Mouse (Mus musculus) heart, postnatal 36 days (tissue): ENCODE measurements around the gene Smarca2. TPM values are rescaled to one million over a fixed set of nuclear protein-coding genes. Genes with fewer than 3 reads are reported as not detected.

ENCODE experiments used
- DNase-seq, 2 experiments: peaks; one replicate each; pipeline ENCODE4 v3.0.0; 2021 to 2022
- intact Hi-C: fragments of 180-260 bp; cut with DNase I; formaldehyde crosslinking; loops from one replicate; pipeline ENCODE4 v1.15.1; 2025
- total RNA-seq, 2 experiments: library from RNA; stranded (reverse); gene quantifications; 2 replicates each; pipeline ENCODE4 v1.2.3; 2021

The Smarca2 gene
- total RNA-seq, 2 experiments from 2014 or later = 64.8 to 72.5 TPM

DNA sequence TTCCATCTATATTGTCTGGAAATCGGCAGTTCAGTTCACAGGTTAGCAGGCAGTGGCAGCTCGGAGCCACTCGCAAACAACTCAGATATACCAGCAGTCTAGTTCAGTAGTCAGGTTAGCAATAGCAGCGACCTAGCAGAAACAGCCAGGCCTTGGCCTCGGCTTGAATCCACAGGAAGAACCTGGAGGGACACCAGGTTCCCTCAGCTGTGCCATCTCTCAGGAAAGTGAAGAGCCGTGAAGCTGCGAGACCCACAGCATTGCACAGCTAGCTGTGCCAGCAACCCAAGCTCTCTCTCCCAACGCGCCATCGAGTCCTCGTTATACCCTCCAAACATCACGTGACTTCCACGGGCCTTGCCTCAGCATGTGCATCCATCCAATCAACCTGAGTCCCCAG is 162.6 kb downstream of the Smarca2 start:
- no peak for DNase-seq
- intact Hi-C loops = no loop called here

DNA sequence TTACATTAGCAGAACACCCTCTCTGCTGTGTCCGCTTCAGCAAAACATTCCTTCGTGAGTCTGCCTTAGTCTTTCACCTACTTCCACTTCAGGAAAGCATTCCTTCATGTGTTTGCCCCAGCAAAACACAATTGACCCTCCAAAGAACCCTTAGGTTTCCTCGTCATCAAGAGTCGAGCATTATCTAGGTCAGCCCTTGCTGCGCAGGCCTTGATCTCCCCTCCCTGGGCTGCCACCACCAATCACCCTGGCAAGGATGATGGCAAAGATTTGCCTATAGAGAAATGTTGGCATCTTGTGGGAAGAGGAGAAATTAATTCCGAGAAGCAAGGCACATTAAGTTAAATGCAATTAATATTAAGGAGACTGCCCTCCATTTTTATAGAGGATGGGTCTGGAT is 163.1 kb downstream of the Smarca2 start:
- intact Hi-C loops = no loop called here
- no peak for DNase-seq

DNA sequence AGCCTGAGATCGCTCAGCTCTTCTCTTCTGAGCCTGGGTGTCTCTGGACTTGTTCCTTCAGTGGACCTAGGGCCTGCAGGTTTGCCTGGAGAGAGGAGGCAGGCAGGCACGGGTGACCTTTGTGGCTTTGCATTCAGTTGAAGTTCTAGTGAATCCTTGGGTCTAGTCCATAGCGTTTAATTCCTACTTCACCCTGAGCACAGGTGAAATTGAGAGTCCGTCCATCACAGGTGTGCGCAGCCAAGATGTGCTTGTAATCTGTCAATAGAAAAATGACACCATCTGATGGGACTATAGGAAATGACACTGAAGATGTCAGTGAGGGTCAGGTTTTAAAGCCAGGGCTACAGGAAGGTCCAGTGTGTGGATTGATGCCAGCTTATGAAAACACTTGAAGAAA is 164.0 kb downstream of the Smarca2 start:
- DNase-seq = no peak
- intact Hi-C loops = no loop called here

DNA sequence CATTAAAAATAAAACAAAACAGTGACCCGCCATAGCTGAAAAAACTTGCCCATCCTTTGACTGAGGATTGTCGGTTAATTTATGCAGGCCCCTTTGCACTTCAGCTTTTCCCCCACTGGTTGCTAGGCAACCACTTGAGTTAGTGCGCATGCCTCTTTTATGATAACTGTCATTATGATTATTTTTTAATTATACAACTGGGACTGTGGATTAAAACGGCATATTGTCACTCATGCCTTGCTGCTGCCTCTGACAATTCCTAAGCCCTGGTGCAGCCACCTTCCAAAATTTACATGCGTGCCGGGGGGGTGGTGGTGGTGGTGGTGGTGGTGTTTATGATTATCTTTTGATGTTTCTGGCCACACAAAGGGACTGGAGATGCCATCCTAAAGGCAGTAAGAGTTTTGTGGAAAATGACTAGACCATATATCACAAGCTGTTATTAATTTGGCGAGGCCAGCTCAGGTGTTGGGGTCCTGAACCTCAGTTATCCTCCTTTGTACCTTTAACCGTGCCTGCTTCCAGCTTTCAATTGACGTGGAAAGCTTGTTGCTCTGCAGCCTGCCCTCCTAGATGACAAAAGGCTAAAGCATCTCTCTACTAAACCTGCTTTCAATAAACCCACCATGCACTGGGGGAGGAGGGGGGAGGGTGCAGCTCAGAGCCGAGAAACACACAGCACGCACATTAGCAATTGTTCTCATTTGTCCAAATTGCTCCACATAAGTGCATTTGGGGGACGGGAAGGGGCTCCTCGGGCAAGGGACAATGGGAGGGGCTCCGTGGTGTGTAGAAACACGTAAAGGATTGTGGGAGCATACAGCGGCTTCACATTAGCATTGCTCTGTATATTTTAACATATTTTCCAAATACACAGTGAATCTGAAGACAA is 165.0 kb downstream of the Smarca2 start:
- no peak for DNase-seq
- intact Hi-C loops = no loop called here

DNA sequence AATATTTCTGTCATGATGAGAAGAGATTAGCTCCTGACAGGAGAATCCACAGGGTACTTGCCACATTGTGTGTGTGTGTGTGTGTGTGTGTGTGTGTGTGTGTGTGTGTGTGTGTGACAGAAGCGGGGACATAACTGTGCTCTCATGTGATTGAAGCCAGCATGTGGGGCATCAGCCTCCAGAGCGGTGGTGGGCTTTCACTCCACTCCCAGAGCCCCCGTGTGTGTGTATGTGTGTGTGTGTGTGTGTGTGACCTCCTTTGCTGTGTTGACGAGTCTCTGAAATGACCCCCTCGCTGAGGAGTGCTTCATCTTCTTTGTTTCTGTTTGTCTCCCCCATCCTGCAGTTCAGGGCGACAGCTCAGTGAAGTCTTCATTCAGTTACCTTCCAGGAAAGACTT is 165.7 kb downstream of the Smarca2 start:
- intact Hi-C loops = no loop called here
- DNase-seq = no peak

DNA sequence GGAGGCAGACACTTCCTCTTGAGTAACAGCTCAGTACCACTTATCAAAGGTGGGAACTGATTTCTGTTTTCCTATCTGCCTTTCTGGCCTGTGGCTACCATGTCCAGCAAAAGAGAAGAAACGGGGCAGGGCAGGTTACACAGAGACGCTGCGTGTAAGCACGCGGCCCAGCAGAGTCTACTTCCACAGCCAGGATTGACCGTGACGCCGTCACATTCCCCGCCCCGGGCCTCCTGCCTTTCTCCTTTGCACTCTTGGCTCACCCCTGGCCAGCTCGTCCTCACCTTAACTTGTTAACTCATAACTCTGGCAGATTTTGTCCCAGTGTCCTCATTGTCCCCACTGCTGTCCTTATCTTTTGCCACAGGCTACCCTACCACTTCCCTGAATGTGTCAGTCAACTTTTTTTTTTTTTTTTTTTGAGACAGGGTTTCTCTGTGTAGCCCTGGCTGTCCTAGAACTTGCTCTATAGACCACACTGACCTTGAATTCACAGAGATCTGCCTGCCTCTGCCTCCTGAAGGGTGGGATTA is 167.3 kb downstream of the Smarca2 start:
- intact Hi-C loops = no loop called here
- DNase-seq = no peak

DNA sequence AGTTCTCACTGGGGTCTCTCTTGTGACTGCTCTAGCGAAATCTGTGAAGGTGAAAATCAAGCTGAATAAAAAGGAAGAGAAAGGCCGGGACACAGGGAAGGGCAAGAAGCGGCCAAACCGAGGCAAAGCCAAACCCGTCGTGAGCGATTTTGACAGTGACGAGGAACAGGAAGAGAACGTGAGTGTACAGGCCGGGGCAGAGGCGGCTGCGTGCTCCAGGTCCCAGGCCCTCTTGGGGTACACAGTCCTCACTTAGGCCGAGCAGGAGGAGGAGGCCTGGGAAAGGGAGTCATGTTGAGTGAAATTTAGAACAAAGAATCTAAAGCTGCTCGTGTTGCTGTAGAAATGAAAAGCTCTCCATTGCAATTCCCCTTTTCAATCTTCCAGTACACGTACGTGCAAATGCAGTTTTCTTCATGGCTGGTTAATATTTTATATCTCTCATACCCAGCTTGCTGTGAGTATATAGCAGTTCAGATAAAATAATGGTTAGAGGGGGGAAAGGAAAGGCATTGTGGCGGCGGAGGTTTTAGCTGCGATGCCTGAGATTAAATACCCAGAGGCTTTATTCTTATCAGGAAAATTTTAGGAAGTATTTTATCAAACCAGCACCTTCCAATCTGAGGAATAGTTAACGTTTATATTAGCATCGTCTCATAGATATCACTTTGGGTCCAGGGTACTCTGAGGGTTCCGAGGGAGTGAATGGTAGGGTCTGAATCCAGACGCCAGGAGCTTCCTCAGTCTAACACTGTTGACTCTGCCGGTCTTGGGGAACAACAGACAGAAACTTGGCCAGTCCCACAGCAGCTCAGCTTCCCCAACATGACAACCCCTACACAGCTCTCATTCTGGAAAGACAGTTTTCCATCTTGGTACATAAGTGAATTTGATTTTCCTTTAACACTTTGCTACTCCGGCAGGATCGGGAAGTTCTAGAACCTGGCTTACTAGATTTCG is 171.5 kb downstream of the Smarca2 start:
- intact Hi-C loops = no loop called here
- no peak for DNase-seq

DNA sequence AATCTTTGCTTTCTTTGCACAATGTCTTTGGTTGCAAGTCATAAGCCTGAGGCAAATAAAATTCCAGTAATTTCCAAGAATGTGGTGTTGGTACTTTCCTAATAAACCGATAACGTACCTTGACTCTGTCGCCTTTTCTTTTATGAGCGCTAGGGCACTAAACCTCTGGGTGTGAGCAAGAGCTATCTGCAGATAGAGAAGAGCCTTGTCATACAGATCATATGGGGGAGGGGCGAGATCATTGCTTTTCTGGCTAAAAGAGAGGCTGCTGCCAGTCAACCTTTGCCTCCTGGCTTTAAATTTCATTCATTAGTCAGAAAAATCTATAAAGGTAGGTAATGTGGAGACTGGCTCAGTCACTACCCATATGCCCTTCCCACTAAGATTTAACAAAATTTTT is 173.3 kb downstream of the Smarca2 start:
- DNase-seq = no peak
- intact Hi-C loops = no loop called here

DNA sequence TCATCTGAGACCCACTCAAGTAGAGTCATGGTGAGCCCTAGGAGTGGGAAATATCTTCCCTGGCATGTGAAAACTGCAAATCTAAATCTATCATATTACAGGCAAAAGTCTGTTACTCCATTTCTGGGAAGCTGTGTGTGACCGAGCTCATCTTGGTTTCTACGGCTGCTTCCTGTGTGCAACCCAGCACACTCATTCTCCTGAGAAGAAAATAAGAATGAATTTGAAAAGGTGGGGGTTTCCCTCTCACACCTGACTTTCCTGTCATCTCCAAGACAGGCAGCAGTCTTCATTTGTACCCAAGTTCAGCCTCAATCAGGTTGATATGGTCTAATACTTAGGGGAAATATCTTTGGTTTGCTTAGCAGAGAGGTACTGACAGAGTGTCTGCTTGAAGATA is 176.4 kb downstream of the Smarca2 start:
- intact Hi-C loops = no loop called here
- no peak for DNase-seq

DNA sequence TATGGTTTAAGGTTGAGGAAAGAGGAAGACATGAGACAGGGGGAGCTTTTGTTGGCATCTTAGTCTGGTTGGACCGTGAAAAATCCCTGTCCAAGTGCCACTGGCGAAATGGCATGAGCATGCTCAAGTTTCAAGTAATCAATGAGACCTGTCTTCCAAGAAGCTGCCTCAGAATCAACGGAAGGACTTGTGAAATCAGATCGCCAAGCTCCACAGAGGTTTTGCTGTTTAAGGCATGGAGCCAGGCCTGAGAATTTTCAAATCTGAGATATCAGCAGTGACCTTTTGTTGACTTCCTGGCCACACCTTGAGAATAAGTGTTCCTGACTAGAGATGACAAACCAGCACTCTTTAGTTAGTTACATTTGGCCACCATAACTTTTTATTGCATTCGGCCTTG is 183.6 kb downstream of the Smarca2 start:
- no peak for DNase-seq
- intact Hi-C loops = no loop called here

DNA sequence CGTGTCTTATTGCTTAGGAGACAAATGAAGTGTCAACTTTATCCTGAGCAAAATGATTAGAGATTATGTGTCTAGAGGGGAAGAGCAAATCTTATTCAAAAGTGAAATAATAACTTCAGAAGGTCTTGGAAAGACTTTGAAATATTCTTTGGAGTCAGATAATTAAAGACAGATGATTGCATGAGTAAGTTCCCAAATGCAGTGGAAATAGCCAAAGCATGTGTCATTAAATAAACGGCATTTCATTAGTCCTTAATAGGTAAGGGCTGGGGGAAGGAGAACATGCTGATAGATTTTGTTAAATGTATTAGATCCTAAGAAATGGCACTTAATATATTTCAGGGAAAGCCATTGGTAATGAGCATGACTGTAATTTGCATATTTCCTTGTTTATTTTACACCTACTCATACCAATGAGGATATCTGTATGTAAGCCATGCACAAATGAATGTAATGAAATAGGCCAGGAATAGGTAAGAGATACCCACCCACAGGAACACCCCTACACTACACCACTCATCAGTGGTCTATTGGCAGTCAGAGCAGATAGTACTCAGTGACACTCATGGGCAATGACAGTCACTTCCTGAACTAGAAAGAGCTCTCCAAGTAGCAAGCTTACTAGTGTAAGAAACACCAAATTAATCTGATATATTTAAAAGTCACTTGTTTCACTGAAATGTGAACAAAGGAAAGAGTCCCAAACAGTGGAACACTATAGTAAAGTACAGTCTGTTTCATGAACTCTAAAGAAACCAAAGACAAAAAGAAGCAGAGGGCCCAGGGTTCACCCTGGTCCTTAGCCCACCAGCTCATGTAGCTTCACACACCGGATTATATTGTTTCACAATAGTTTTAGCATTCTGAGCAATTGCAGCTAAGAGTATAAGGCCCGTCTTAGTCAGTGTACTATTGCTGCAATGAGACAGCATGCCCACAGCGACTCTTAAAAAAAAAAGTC is 185.8 kb downstream of the Smarca2 start:
- intact Hi-C loops = no loop called here

DNA sequence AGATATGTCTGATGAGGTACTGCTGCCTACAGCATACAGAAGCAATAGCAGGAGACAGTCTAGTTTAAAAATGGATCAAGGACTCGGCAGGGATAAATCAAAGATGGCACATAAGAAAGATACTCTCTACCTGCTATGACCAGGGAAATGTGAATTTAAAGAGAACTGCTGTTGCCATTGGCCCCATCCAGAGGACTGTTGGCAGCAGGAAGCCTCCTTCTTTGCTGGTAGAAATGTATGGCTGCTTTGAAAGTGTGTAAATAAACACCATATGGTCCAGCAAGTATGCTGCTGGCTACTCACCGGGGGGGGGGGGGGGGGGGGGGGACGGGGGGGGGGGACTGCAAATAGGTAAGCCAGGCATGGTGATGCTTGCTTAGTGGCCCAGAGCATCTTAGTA is 189.5 kb downstream of the Smarca2 start:
- no peak for DNase-seq
- intact Hi-C loops = no loop called here

More for the DNA sequence above, 185.8 kb downstream of the Smarca2 start:
- no peak for DNase-seq

DNA sequence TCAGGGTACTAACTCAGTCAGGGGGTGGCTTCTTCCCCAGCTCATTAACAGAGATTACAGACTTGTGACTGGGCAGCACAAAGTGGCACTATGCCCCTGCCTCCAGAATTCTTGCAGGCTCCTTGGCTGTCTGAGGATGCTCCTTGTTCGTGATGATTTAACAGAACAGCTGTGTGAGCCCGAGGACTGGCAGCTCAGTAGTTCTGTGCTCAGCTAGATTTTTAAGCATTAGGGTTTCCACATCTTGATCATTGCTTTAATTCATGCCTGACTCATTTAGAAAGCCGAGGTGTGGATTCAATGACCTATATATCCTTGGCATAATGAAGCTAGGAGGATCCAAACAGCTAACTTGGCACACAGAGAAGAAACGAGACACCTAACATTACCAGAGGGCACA is 191.2 kb downstream of the Smarca2 start:
- intact Hi-C loops = no loop called here

DNA sequence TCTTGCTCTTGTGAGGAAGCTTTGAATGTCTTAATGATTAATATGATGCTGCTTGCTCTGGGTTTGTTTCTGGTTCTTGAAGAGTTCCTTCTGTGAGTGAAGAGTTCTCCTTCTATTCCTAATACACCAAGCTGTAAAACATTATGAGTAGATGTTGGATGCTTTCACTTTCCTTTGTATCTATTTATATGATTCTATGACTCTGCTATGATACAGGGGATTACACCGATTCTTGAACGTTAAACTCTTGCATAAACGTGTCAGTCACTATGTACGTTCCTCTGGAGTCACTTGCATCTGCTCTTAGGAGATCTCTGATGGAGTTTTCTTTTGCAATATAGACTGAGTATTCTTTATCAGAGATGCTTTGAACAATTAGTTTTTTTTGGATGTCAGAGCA is 199.6 kb downstream of the Smarca2 start:
- intact Hi-C loops = no loop called here
- no peak for DNase-seq

More for the DNA sequence above, 191.2 kb downstream of the Smarca2 start:
- no peak for DNase-seq

DNA sequence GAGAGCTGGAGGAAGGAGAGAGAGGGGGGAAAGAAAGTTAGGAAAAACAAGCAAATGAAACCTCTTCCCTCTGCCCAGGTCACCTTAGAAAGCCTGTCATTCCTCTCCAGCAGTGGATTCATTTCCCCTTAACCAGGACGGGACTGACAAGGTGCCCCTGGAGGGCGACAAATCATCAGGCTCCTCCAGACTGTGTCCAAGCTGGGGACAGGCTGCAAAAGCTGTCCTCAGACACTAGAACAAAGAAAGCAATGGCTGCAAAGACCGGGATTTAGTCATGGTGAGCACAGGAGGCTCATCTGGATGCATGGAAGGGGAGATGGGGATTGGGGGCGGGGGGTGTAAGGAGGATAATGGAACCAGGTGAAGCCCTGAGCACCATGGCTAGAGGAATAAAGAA is 209.8 kb downstream of the Smarca2 start:
- DNase-seq = no peak
- intact Hi-C loops = loop anchor here (10.0 kb wide), 1 partner anchor 600 kb away; no protein-coding TSS in a partner anchor

DNA sequence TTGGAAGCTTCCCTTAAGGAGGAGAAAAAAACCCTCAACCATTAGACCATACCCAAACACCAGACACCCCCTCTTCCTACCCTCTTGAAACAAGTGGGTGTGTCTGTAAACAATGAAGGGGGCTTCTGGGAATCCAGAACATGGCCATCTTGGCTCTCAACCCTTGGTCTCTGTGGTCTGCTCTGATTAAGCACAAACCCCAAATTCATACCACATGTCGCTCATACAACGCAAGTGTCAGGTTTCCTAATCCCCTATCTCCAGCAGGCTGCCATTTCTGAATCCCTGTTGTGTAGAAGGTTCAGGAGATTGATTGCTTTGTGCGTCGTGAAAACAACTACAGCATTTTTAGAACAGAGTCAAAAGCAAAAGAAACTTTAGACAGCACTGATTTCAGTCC is 213.1 kb downstream of the Smarca2 start:
- DNase-seq = no peak
- intact Hi-C loops = loop anchor here (10.0 kb wide), 1 partner anchor 597 kb away; no protein-coding TSS in a partner anchor
